Mouse (Mus musculus): Measurements from ENCODE around the gene Enox1. TPM values are rescaled to one million over a fixed set of nuclear protein-coding genes. Genes with fewer than 3 reads are reported as not detected.

The Enox1 gene
- polyA plus RNA-seq (2014; fragmentation: Illumina TruSeq; extraction: RNeasy Lipid Tissue Mini Kit (QIAGEN cat#74804); ENCODE audit: low read depth, low replicate concordance) = 0.73 TPM

GRCm38 (mm10) chr14:77156222-77156910 lies at the start of gene Enox1:
Gene Enox1 (plus strand): TSS chr14:77156763.

Other genes with a start within 250 kb of the Enox1 start
- gene Ccdc122, start 120.0 kb upstream of the Enox1 start, polyA plus RNA-seq (2014; fragmentation: Illumina TruSeq; extraction: RNeasy Lipid Tissue Mini Kit (QIAGEN cat#74804); ENCODE audit: low read depth, low replicate concordance) = 65.8 TPM
- 32.6 TPM for gene Lacc1, start 119.9 kb upstream of the Enox1 start, polyA plus RNA-seq (2014; fragmentation: Illumina TruSeq; extraction: RNeasy Lipid Tissue Mini Kit (QIAGEN cat#74804); ENCODE audit: low read depth, low replicate concordance)